8 mouse cellular contexts compared by ENCODE assay signal in the genomic region with DNA sequence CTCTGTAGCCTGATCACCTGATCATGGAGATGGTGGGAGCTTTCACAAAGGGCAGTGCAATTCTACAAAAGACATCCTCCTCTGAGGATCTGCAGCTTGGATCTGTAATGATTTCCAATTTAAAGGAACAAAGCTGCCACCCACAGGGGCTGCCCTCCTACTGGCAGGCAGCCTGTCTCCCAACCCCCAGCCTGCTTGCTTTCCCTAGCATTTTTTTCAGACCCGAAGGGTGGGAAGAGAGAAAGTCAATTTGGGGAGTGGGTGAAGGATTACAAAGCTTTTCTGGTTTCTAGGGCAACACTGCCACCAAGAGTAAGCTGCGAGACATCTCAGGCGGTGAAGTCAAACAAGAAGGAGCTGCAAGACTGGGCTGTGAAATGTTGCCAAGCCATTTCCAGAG. TPM values are rescaled to one million over a fixed set of nuclear protein-coding genes. Genes with fewer than 3 reads are reported as not detected.
A peak's percentile ranks its signal among the peaks of the same experiment; 100 is the strongest.
DNase-seq lines count a peak whose midpoint lies in the region; ATAC-seq and TF ChIP-seq lines count a peak whose summit lies in the region.

No protein-coding gene starts in this region.

- H3K4me1 ChIP-seq in heart, embryonic 13.5 days: no peaks in the 10 kb centered on the region
- peaks cover 7% of the 10 kb centered on the region for H3K4me1 ChIP-seq in heart, embryonic 12.5 days (replicated peaks)
- peaks cover 5% of the 10 kb centered on the region; the same call in 1 of the 2 replicates for H3K4me1 ChIP-seq in neural tube, embryonic 15.5 days

- intact Hi-C loops in left cerebral cortex, postnatal 14 days (cut with DNase I): no loop called here
- intact Hi-C loops in heart, postnatal 10 days (cut with DNase I): no loop called here

- peak overlapping the region; percentile 37 for H3K9ac ChIP-seq in heart, embryonic 13.5 days
- no peak overlapping the region for H3K9ac ChIP-seq in heart, embryonic 12.5 days
- H3K9ac ChIP-seq in neural tube, embryonic 15.5 days (replicated peaks): no peak overlapping the region

- DNase-seq in Patski (ENCODE audit: low read depth, low spot score): no peak
- DNase-seq in frontal cortex, postnatal 10 days (ENCODE audit: low spot score in 2 of 2): peak; percentile 73 to 79
- peak; percentile 76 to 87 for DNase-seq in left cerebral cortex, postnatal 14 days (ENCODE audit: low spot score in 2 of 2)
- no peak for DNase-seq in testis, postnatal 10 days (ENCODE audit: low spot score)
- no peak for DNase-seq in heart, postnatal 10 days

- ATAC-seq in heart, embryonic 13.5 days (ENCODE audit: extremely low read depth, insufficient number of reproducible peaks, low FRiP score, low TSS enrichment): no peak
- ATAC-seq in heart, embryonic 12.5 days (ENCODE audit: insufficient number of reproducible peaks, low FRiP score): no peak
- ATAC-seq in Patski: no peak
- peak; percentile 68 for ATAC-seq in neural tube, embryonic 15.5 days (ENCODE audit: low FRiP score)

- no peak overlapping the region; the same call in 1 of the 2 replicates for H3K4me2 ChIP-seq in heart, embryonic 13.5 days
- H3K4me2 ChIP-seq in heart, embryonic 12.5 days: no peak overlapping the region
- H3K4me2 ChIP-seq in neural tube, embryonic 15.5 days: peak overlapping the region; percentile 11; the same call in 1 of the 2 replicates

- CTCF ChIA-PET in Patski (lab: Charles Lee): interaction anchor here (1.0 kb wide), 2 partner anchors 11 to 83 kb away, joined by 3 to 5 read pairs; partner anchors contain the start of gene Glod5

- H3K36me3 ChIP-seq in heart, embryonic 13.5 days: no peaks in the 10 kb centered on the region
- H3K36me3 ChIP-seq in heart, embryonic 12.5 days: no peaks in the 10 kb centered on the region
- H3K36me3 ChIP-seq in neural tube, embryonic 15.5 days: no peaks in the 10 kb centered on the region

- in situ Hi-C loops in Patski (cut with MboI; ENCODE audit: low pct_unique_long_range_greater_than_20kb): loop anchor here (10.0 kb wide), 1 partner anchor 76 kb away; no protein-coding TSS in a partner anchor

- no peak overlapping the region for H3K27ac ChIP-seq in heart, embryonic 13.5 days (replicated peaks)
- no peak overlapping the region for H3K27ac ChIP-seq in heart, embryonic 12.5 days (ENCODE audit: poor library complexity, severe bottlenecking)
- H3K27ac ChIP-seq in neural tube, embryonic 15.5 days (replicated peaks): peak overlapping the region; percentile 84

- H3K9me3 ChIP-seq in heart, embryonic 13.5 days: no peaks in the 10 kb centered on the region
- no peaks in the 10 kb centered on the region for H3K9me3 ChIP-seq in heart, embryonic 12.5 days (replicated peaks)
- H3K9me3 ChIP-seq in neural tube, embryonic 15.5 days (replicated peaks): no peaks in the 10 kb centered on the region

- WGBS in heart, embryonic 13.5 days: 19% methylated on average over 3 of the region's 3 CpGs
- WGBS in heart, embryonic 12.5 days: 23% methylated on average over 3 of the region's 3 CpGs
- 31% methylated on average over 3 of the region's 3 CpGs for WGBS in neural tube, embryonic 15.5 days

- peak; percentile 52 for TF ChIP-seq CTCF in Patski (IDR thresholded peaks at IDR 0.05)

- no peaks in the 10 kb centered on the region for H3K27me3 ChIP-seq in heart, embryonic 13.5 days (replicated peaks)
- no peaks in the 10 kb centered on the region for H3K27me3 ChIP-seq in heart, embryonic 12.5 days (replicated peaks)
- peaks cover 19% of the 10 kb centered on the region for H3K27me3 ChIP-seq in Patski
- no peaks in the 10 kb centered on the region for H3K27me3 ChIP-seq in neural tube, embryonic 15.5 days (replicated peaks)

- H3K4me3 ChIP-seq in heart, embryonic 13.5 days: no peak overlapping the region
- no peak overlapping the region for H3K4me3 ChIP-seq in heart, embryonic 12.5 days
- no peak overlapping the region for H3K4me3 ChIP-seq in neural tube, embryonic 15.5 days (replicated peaks)

- POLR2A ChIA-PET in Patski (lab: Charles Lee): no interaction called here

RNA-seq across cellular contexts. Expression of gene Was, which starts 10.7 kb away (rescaled TPM):
- polyA plus RNA-seq in heart, embryonic 13.5 days (2015; fragmentation: Nextera tagmentation; extraction: Ambion mirVana): 0.24 and 0.33 TPM in 2 replicates
- polyA plus RNA-seq in heart, embryonic 12.5 days (2016; fragmentation: Nextera tagmentation; extraction: Ambion mirVana): 0.31 TPM in 1 of 2 replicates, not detected in the other
- polyA plus RNA-seq in Patski (2021): 0.10 TPM
- total RNA-seq in left cerebral cortex, postnatal 14 days (2021): 1 to 10 TPM; 1.1 to 2.9 TPM
- 0.14 and 2.0 TPM in 2 replicates for polyA plus RNA-seq in neural tube, embryonic 15.5 days (2015; fragmentation: Nextera tagmentation; extraction: Ambion mirVana)
- 1 to 10 TPM; 2.3 to 3.0 TPM for total RNA-seq in heart, postnatal 10 days (2021)

RNA-seq across cellular contexts. Expression of gene Suv39h1, which starts 26.5 kb away (rescaled TPM):
- polyA plus RNA-seq in heart, embryonic 13.5 days (2015; fragmentation: Nextera tagmentation; extraction: Ambion mirVana): 34.4 and 34.9 TPM in 2 replicates
- polyA plus RNA-seq in heart, embryonic 12.5 days (2016; fragmentation: Nextera tagmentation; extraction: Ambion mirVana): 42.8 and 46.2 TPM in 2 replicates
- polyA plus RNA-seq in Patski (2021): 31.9 TPM
- 10 to 100 TPM; 27.2 to 30.8 TPM for total RNA-seq in left cerebral cortex, postnatal 14 days (2021)
- 34.6 and 42.5 TPM in 2 replicates for polyA plus RNA-seq in neural tube, embryonic 15.5 days (2015; fragmentation: Nextera tagmentation; extraction: Ambion mirVana)
- 1 to 10 TPM; 8.3 to 8.8 TPM for total RNA-seq in heart, postnatal 10 days (2021)

RNA-seq across cellular contexts. Expression of gene Wdr13, which starts 31.7 kb away (rescaled TPM):
- polyA plus RNA-seq in heart, embryonic 13.5 days (2015; fragmentation: Nextera tagmentation; extraction: Ambion mirVana): 20.9 and 22.8 TPM in 2 replicates
- polyA plus RNA-seq in heart, embryonic 12.5 days (2016; fragmentation: Nextera tagmentation; extraction: Ambion mirVana): 26.7 and 28.5 TPM in 2 replicates
- polyA plus RNA-seq in Patski (2021): 66.1 TPM
- total RNA-seq in left cerebral cortex, postnatal 14 days (2021): 100 to 1,000 TPM; 216 to 236 TPM
- polyA plus RNA-seq in neural tube, embryonic 15.5 days (2015; fragmentation: Nextera tagmentation; extraction: Ambion mirVana): 56.2 and 64.9 TPM in 2 replicates
- total RNA-seq in heart, postnatal 10 days (2021): 10 to 100 TPM; 79.1 to 79.3 TPM

RNA-seq across cellular contexts. Expression of gene Rbm3, which starts 44.7 kb away (rescaled TPM):
- polyA plus RNA-seq in heart, embryonic 13.5 days (2015; fragmentation: Nextera tagmentation; extraction: Ambion mirVana): 323 and 335 TPM in 2 replicates
- polyA plus RNA-seq in heart, embryonic 12.5 days (2016; fragmentation: Nextera tagmentation; extraction: Ambion mirVana): 326 and 330 TPM in 2 replicates
- polyA plus RNA-seq in Patski (2021): 255 TPM
- total RNA-seq in left cerebral cortex, postnatal 14 days (2021): 100 to 1,000 TPM; 198 to 216 TPM
- 309 and 341 TPM in 2 replicates for polyA plus RNA-seq in neural tube, embryonic 15.5 days (2015; fragmentation: Nextera tagmentation; extraction: Ambion mirVana)
- 100 to 1,000 TPM; 341 to 398 TPM for total RNA-seq in heart, postnatal 10 days (2021)

Comparison
In these comparisons a context has a peak if more than half of its experiments do, and no peak if none do; other contexts are left out.
1. DNase-seq: peak in frontal cortex, postnatal 10 days (2 of 2) and left cerebral cortex, postnatal 14 days (2 of 2); none in Patski (single experiment), testis, postnatal 10 days (single experiment) and heart, postnatal 10 days (0 of 2).